ENCODE assay signal across 10 mouse cellular contexts in the genomic region with DNA sequence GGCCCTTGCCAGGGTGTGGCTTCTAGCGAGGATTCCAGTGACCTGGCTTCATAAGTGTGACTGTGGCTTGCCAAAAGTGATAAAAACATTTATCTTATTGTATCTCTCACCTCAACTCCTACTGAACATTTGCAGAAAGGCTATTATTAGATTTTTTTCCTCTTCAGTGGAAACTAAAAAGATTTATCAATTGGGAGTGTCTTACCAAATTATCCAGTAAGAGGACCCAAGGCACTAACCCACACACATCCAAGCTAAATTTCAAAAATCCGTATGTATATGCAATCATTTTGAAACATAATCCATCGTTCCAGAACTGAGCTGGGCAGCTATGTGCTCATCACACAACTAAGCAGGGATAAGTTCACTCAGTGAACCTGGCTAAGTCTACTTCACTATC.
"Had no signal": no experiment of that assay in that cellular context is flagged by ENCODE, and none has a peak within 500 bp of the region (broad histone marks: within the 10 kb centered on the region; RNA-seq: fewer than 3 reads in every experiment).

No protein-coding gene starts in this region.

- DNase-seq: liver; liver, embryonic 13.5 days; liver, postnatal 0 days; lung, adult 18-20 months; lung, adult 2 months; lung, embryonic 14.5 days; lung, postnatal 10 days; lung, postnatal 14 days; lung, postnatal 4 days; midbrain, embryonic 14.5 days had no signal
